Mouse (Mus musculus): ENCODE measurements around the gene Ezr. TPM values are rescaled to one million over a fixed set of nuclear protein-coding genes. Genes with fewer than 3 reads are reported as not detected.
A peak's percentile ranks its signal among the peaks of the same experiment; 100 is the strongest.

Gene Ezr
- total and polyA plus RNA-seq, 2 experiments from 2014 or later, result 44.7 to 62.4 TPM

GRCm38 (mm10) chr17:6777629-6778331 is 4.8 kb downstream of the Ezr start:
- Histone ChIP-seq H3K36me3 (ENCODE audit: insufficient read depth, low read length) (no peaks in the 10 kb centered on the region), H3K4me2 (ENCODE audit: low read depth, low read length) (no peak overlapping the region; the same call in 1 of the 2 replicates), H3K9me3 (ENCODE audit: low read length) (no peaks in the 10 kb centered on the region), H3K27me3 (ENCODE audit: insufficient read depth, low read length) (no peaks in the 10 kb centered on the region), H3K4me1 (ENCODE audit: insufficient read depth, low read length) (peaks cover 14% of the 10 kb centered on the region; the same call in 1 of the 2 replicates), H3K27ac (no peak overlapping the region), H3K9ac (replicated peaks; ENCODE audit: low read length) (no peak overlapping the region), H3K4me3 (ENCODE audit: low read length) (no peak overlapping the region; the same call in 1 of the 2 replicates)
- no peak for ATAC-seq
- 66% methylated on average over 12 of the region's 12 CpGs for WGBS
- no peak for DNase-seq (ENCODE audit: low spot score)
- no peak for TF ChIP-seq CTCF (IDR thresholded peaks at IDR 0.05; ENCODE audit: low read depth)

- WGBS, result 69% methylated on average over 6 of the region's 6 CpGs
Measured at GRCm38 (mm10) chr17:6777061-6777460, 5.5 kb downstream of the Ezr start.

GRCm38 (mm10) chr17:6776576-6776975 is 6.0 kb downstream of the Ezr start:
- no peak overlapping the region for H3K4me2 ChIP-seq (ENCODE audit: low read depth, low read length)
- no peak for TF ChIP-seq CTCF (IDR thresholded peaks at IDR 0.05; ENCODE audit: low read depth)
- H3K9ac ChIP-seq (replicated peaks; ENCODE audit: low read length), result no peak overlapping the region
- H3K27me3 ChIP-seq (ENCODE audit: insufficient read depth, low read length), result no peaks in the 10 kb centered on the region
- no peak overlapping the region for H3K27ac ChIP-seq
- peaks cover 14% of the 10 kb centered on the region; the same call in 1 of the 2 replicates for H3K4me1 ChIP-seq (ENCODE audit: insufficient read depth, low read length)
- DNase-seq (ENCODE audit: low spot score) (no peak), ATAC-seq (no peak)
- no peak overlapping the region for H3K4me3 ChIP-seq (ENCODE audit: low read length)
- H3K9me3 ChIP-seq (ENCODE audit: low read length), result no peaks in the 10 kb centered on the region
- no peaks in the 10 kb centered on the region for H3K36me3 ChIP-seq (ENCODE audit: insufficient read depth, low read length)
- 45% methylated on average over 5 of the region's 5 CpGs for WGBS

More at GRCm38 (mm10) chr17:6777061-6777460, 5.5 kb downstream of the Ezr start:
- Histone ChIP-seq H3K9ac (replicated peaks; ENCODE audit: low read length) (no peak overlapping the region), H3K27ac (no peak overlapping the region), H3K36me3 (ENCODE audit: insufficient read depth, low read length) (no peaks in the 10 kb centered on the region), H3K4me2 (ENCODE audit: low read depth, low read length) (no peak overlapping the region), H3K4me1 (ENCODE audit: insufficient read depth, low read length) (peaks cover 14% of the 10 kb centered on the region; the same call in 1 of the 2 replicates), H3K4me3 (ENCODE audit: low read length) (no peak overlapping the region), H3K9me3 (ENCODE audit: low read length) (no peaks in the 10 kb centered on the region), H3K27me3 (ENCODE audit: insufficient read depth, low read length) (no peaks in the 10 kb centered on the region)
- ATAC-seq (no peak), DNase-seq (ENCODE audit: low spot score) (no peak)
- no peak for TF ChIP-seq CTCF (IDR thresholded peaks at IDR 0.05; ENCODE audit: low read depth)

- Histone ChIP-seq H3K36me3 (ENCODE audit: insufficient read depth, low read length) (no peaks in the 10 kb centered on the region), H3K27me3 (ENCODE audit: insufficient read depth, low read length) (no peaks in the 10 kb centered on the region), H3K4me3 (ENCODE audit: low read length) (no peak overlapping the region), H3K9ac (replicated peaks; ENCODE audit: low read length) (no peak overlapping the region), H3K4me1 (ENCODE audit: insufficient read depth, low read length) (peaks cover 14% of the 10 kb centered on the region; the same call in 1 of the 2 replicates), H3K4me2 (ENCODE audit: low read depth, low read length) (no peak overlapping the region), H3K27ac (no peak overlapping the region), H3K9me3 (ENCODE audit: low read length) (no peaks in the 10 kb centered on the region)
- TF ChIP-seq CTCF (IDR thresholded peaks at IDR 0.05; ENCODE audit: low read depth), result no peak
- WGBS, result 57% methylated on average over 6 of the region's 6 CpGs
- no peak for ATAC-seq
- no peak for DNase-seq (ENCODE audit: low spot score)
Measured at GRCm38 (mm10) chr17:6776123-6776522, 6.5 kb downstream of the Ezr start.

GRCm38 (mm10) chr17:6775671-6776070 is 6.9 kb downstream of the Ezr start:
- no peak overlapping the region for H3K4me3 ChIP-seq (ENCODE audit: low read length)
- H3K4me1 ChIP-seq (ENCODE audit: insufficient read depth, low read length), result peaks cover 14% of the 10 kb centered on the region; the same call in 1 of the 2 replicates
- H3K27ac ChIP-seq, result no peak overlapping the region
- 74% methylated on average over 4 of the region's 4 CpGs for WGBS
- H3K4me2 ChIP-seq (ENCODE audit: low read depth, low read length), result no peak overlapping the region
- H3K9me3 ChIP-seq (ENCODE audit: low read length), result no peaks in the 10 kb centered on the region
- no peak overlapping the region for H3K9ac ChIP-seq (replicated peaks; ENCODE audit: low read length)
- TF ChIP-seq CTCF (IDR thresholded peaks at IDR 0.05; ENCODE audit: low read depth), result no peak
- no peaks in the 10 kb centered on the region for H3K36me3 ChIP-seq (ENCODE audit: insufficient read depth, low read length)
- ATAC-seq, result no peak
- no peaks in the 10 kb centered on the region for H3K27me3 ChIP-seq (ENCODE audit: insufficient read depth, low read length)
- DNase-seq (ENCODE audit: low spot score), result no peak

GRCm38 (mm10) chr17:6775221-6775620 is 7.4 kb downstream of the Ezr start:
- H3K9ac ChIP-seq (replicated peaks; ENCODE audit: low read length), result no peak overlapping the region
- no peak for TF ChIP-seq CTCF (IDR thresholded peaks at IDR 0.05; ENCODE audit: low read depth)
- WGBS, result 44% methylated on average over 9 of the region's 9 CpGs
- no peak overlapping the region for H3K27ac ChIP-seq
- no peak overlapping the region for H3K4me2 ChIP-seq (ENCODE audit: low read depth, low read length)
- no peak overlapping the region for H3K4me3 ChIP-seq (ENCODE audit: low read length)
- no peaks in the 10 kb centered on the region for H3K27me3 ChIP-seq (ENCODE audit: insufficient read depth, low read length)
- peak; percentile 18 for DNase-seq (ENCODE audit: low spot score)
- no peak for ATAC-seq
- H3K36me3 ChIP-seq (ENCODE audit: insufficient read depth, low read length), result no peaks in the 10 kb centered on the region
- H3K9me3 ChIP-seq (ENCODE audit: low read length), result no peaks in the 10 kb centered on the region
- H3K4me1 ChIP-seq (ENCODE audit: insufficient read depth, low read length), result peaks cover 14% of the 10 kb centered on the region; the same call in 1 of the 2 replicates
